Mouse (Mus musculus): ENCODE data around the gene Gsk3b.
"Not testable (repeated sequence)": the region's sequence is repeated elsewhere in the genome, so short reads cannot be mapped to it uniquely, and the experiment has no call there.

- TF ChIP-seq CTCF (IDR thresholded peaks at IDR 0.05; ENCODE audit: low read depth, low read length); POLR2A (IDR thresholded peaks at IDR 0.05; ENCODE audit: extremely low read depth, insufficient read depth, low read length): not testable (repeated sequence)
Observed at GRCm38 (mm10) chr16:38073859-38074631, 14.8 kb upstream of the Gsk3b start.

All from liver, adult 2 months (tissue).